Mouse (Mus musculus): ENCODE data around the gene Med29. TPM values are rescaled to one million over a fixed set of nuclear protein-coding genes. Genes with fewer than 3 reads are reported as not detected.

Gene Med29
- 10 to 100 TPM; 42.7 to 61.9 TPM for polyA plus RNA-seq (2012; fragmentation: generic; extraction: Trizol)

DNA sequence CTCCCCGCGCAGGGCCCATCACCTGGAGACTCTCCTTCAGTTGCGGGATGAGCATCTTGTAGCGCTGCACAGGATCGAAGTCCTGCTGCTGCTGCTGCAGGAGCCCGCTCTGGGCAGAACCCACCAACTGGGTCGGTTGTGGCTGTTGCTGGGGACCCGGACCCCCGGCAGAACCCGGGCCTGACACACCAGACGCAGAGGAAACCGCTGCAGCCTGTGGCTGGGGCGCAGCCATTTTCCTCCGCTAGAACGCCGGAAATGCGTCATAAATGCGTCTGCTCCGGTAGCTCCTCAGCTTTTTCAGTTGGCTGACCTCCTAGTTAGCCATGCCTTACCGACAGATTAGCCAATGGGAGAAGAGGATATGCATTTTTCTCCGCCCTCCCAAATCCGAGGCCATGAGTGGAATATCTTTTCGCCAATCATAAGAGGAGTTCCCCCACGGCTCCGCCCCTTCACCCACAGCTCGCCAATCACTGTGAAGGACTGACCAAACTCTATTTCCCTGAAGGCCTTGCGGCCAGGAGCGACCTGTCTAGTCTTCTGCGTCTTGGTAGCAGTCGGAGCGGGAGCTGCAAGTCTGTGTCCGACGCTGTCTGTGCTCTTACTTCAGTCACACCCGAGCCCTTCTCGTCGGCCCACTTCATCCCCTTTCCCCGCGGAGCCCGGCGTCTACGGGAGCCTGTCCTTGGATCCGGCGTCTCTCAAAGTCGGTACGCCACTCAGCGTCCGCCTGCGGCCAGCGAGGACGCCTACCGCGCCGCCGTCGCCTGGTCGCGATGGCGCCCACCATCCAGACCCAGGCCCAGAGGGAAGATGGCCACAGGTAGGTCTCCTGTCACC lies at the start of gene Med29, which contains the start of gene Paf1:
Gene Med29, minus strand, starts transcription at position 280 of the 843 bp plus-strand sequence.
Gene Paf1, plus strand, starts transcription at position 523 of the 843 bp plus-strand sequence.

GRCm38 (mm10) chr7:28436932-28437570 lies 44.5 kb upstream of the Med29 start, which contains the start of gene Gmfg:
Gene Gmfg (plus strand): TSS chr7:28437447.

DNA sequence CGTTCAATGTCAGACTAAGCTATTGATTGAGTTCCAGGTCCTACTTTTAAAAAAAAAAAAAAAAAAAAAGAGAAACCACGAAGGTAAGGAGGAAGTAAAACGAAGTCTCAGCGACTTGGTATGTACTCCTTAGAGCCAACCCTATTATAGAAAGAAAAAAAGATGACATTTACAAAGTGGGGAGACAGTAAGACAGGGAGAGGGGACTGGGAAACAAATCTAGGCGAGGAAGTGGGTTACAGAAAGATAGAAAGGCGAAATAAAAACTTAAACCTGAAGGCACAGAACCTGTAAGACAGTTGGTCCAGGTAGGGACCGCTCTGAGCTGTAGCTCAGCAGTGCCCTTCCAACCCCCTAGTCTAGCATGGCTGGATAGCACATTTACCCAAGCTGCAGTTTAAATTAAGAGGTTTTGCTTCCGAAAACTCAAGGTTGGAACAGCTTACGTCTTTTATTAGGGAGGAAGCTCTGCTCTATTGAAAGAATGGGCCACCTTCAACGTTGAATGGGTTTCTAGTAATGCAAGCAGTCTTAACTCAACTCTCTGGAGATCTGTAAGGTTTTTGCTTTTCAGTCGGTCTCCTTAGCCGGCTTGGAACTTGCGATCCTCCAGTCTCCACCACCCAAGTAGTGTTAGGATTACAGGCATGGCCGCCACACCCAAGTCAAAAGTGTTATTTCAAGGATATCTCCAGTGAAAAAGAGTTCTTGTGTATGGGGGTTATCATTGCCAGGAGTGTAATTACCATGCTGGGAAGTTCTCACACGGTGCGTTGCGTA lies 12.1 kb downstream of the Med29 start, which contains the start of gene Zfp36:
Gene Zfp36, minus strand, starts transcription at position 17 of the 780 bp plus-strand sequence.

GRCm38 (mm10) chr7:28372251-28373108 lies 20.0 kb downstream of the Med29 start, which contains the start of gene Plekhg2:
Gene Plekhg2 (minus strand): TSS chr7:28372599.

GRCm38 (mm10) chr7:28350155-28350883 lies 42.2 kb downstream of the Med29 start, which contains the start of gene Rps16:
Gene Rps16 (plus strand): TSS chr7:28350652.

DNA sequence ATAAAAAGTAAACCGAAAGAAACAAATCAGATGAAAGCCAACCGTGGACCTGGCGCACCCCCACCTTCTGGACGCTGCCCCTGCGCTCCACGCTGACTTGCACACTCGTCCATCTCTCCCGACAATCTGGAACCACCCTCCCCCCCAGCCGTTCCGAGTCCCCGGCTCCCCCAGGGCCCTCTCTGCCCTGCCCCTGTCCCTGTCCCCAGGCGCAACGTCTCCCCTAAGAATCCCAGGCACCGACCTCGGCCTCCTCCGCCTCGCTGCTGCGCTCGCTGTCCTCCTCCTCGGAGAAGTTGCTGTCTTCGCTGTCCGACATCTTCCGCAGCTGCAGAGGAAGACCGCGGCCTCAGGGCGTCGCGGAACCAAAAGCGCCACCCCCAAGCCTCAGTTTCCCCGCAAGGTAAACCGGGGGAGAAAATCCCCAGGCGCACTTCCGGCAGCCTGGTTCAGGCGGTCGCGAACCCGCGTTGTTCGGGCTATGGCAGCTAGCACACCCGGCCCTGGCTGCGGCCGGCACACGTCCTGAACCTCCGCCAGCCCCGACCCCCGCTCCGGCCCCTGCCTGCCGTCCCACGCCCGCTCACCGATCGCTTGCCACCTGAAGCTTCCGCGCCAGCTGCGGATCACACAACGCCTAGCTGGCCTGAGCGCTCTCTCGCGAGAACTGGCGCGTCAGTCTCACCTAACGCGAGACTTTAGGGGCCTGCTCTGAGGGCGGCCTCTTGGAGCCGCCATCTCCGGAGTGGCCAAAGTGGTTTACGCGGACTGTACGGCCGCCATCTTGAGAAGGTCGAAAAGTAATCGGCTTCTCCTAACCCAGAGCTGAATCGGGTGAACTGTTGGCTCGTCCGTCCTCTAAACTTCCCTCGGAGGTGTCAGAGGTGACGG lies 54.2 kb downstream of the Med29 start, which contains the start of gene Supt5:
Gene Supt5, minus strand, starts transcription at position 639 of the 891 bp plus-strand sequence.

Other genes with a start within 250 kb of the Med29 start
- gene Fbl, start 223.0 kb downstream of the Med29 start, polyA plus RNA-seq (2012; fragmentation: generic; extraction: Trizol) = 100 to 1,000 TPM in 1 of 2 experiments, 10 to 100 TPM in 1; 97.0 to 392 TPM
- 10 to 100 TPM in 1 of 2 experiments, 1 to 10 TPM in 1; 6.2 to 27.4 TPM for gene Dyrk1b, start 213.2 kb downstream of the Med29 start, polyA plus RNA-seq (2012; fragmentation: generic; extraction: Trizol)
- gene Eid2, start 124.8 kb downstream of the Med29 start, polyA plus RNA-seq (2012; fragmentation: generic; extraction: Trizol) = 10 to 100 TPM in 1 of 2 experiments, 1 to 10 TPM in 1; 6.7 to 11.4 TPM
- gene Eid2b, start 115.0 kb downstream of the Med29 start, polyA plus RNA-seq (2012; fragmentation: generic; extraction: Trizol) = 1 to 10 TPM; 1.6 to 7.0 TPM
- gene Selenov, start 101.5 kb downstream of the Med29 start, polyA plus RNA-seq (2012; fragmentation: generic; extraction: Trizol) = not detected
- under 1 TPM in 1 of 2 experiments, not detected in 1; 0.02 TPM for gene Dll3, start 90.5 kb downstream of the Med29 start, polyA plus RNA-seq (2012; fragmentation: generic; extraction: Trizol)
- 100 to 1,000 TPM in 1 of 2 experiments, 10 to 100 TPM in 1; 52.9 to 176 TPM for gene Timm50, start 80.6 kb downstream of the Med29 start, polyA plus RNA-seq (2012; fragmentation: generic; extraction: Trizol)
- gene Supt5, start 54.0 kb downstream of the Med29 start, polyA plus RNA-seq (2012; fragmentation: generic; extraction: Trizol) = 100 to 1,000 TPM in 1 of 2 experiments, 10 to 100 TPM in 1; 59.3 to 103 TPM
- over 10,000 TPM in 1 of 2 experiments, 1,000 to 10,000 TPM in 1; 5,175 to 11,723 TPM for gene Rps16, start 42.1 kb downstream of the Med29 start, polyA plus RNA-seq (2012; fragmentation: generic; extraction: Trizol)
- 10 to 100 TPM in 1 of 2 experiments, 1 to 10 TPM in 1; 7.3 to 36.1 TPM for gene Plekhg2, start 20.1 kb downstream of the Med29 start, polyA plus RNA-seq (2012; fragmentation: generic; extraction: Trizol)
- 10 to 100 TPM in 1 of 2 experiments, 1 to 10 TPM in 1; 3.3 to 11.2 TPM for gene Zfp36, start 12.5 kb downstream of the Med29 start, polyA plus RNA-seq (2012; fragmentation: generic; extraction: Trizol)
- gene Paf1, start 243 bp upstream of the Med29 start, polyA plus RNA-seq (2012; fragmentation: generic; extraction: Trizol) = 10 to 100 TPM; 14.8 to 40.0 TPM
- under 1 TPM; 0.14 to 0.22 TPM for gene Gmfg, start 44.7 kb upstream of the Med29 start, polyA plus RNA-seq (2012; fragmentation: generic; extraction: Trizol)
- gene Lrfn1, start 59.3 kb upstream of the Med29 start, polyA plus RNA-seq (2012; fragmentation: generic; extraction: Trizol) = under 1 TPM; 0.01 to 0.11 TPM
- not detected for gene Ifnl2, start 117.7 kb upstream of the Med29 start, polyA plus RNA-seq (2012; fragmentation: generic; extraction: Trizol)
- not detected for gene Ifnl3, start 130.1 kb upstream of the Med29 start, polyA plus RNA-seq (2012; fragmentation: generic; extraction: Trizol)
- gene Sycn, start 148.2 kb upstream of the Med29 start, polyA plus RNA-seq (2012; fragmentation: generic; extraction: Trizol) = not detected
- not detected for gene Nccrp1, start 154.5 kb upstream of the Med29 start, polyA plus RNA-seq (2012; fragmentation: generic; extraction: Trizol)
- gene Samd4b, start 205.4 kb upstream of the Med29 start, polyA plus RNA-seq (2012; fragmentation: generic; extraction: Trizol) = 10 to 100 TPM; 14.8 to 48.1 TPM
- gene Pak4, start 205.5 kb upstream of the Med29 start, polyA plus RNA-seq (2012; fragmentation: generic; extraction: Trizol) = 10 to 100 TPM; 15.0 to 33.1 TPM
- not detected for gene Acp7, start 238.6 kb upstream of the Med29 start, polyA plus RNA-seq (2012; fragmentation: generic; extraction: Trizol)